Mouse (Mus musculus) hindbrain, embryonic 14.5 days (tissue): ENCODE measurements around the gene Zfp872. TPM values are rescaled to one million over a fixed set of nuclear protein-coding genes. Genes with fewer than 3 reads are reported as not detected.

Experiments
- ATAC-seq: fragments of 200-750 bp; cut with Nextera tagmentation; 2 replicates; pipeline ENCODE4 v1.8.0; 2017; ENCODE audit warnings: moderate number of reproducible peaks, mild to moderate bottlenecking, moderate TSS enrichment, moderate library complexity; ENCODE audit not compliant: low FRiP score
- DNase-seq: peaks from one replicate; pipeline ENCODE4 v3.0.0-alpha.2; 2015; ENCODE audit warnings: low spot score
- H3K27ac ChIP-seq: fragments of 300-500 bp; sonication (generic); 2 replicates; pipeline ENCODE4 v1.5.1; 2014; ENCODE audit warnings: mild to moderate bottlenecking, moderate library complexity
- H3K27me3 ChIP-seq: fragments of 300-500 bp; sonication (generic); 2 replicates; pipeline ENCODE4 v1.6.1; 2014; ENCODE audit warnings: mild to moderate bottlenecking, low read length, mixed read lengths; ENCODE audit not compliant: control insufficient read depth, insufficient read depth
- H3K36me3 ChIP-seq: fragments of 300-500 bp; sonication (generic); replicated peaks from 2 replicates; pipeline ENCODE4 v1.6.1; 2014; ENCODE audit not compliant: control insufficient read depth, insufficient read depth
- H3K4me1 ChIP-seq: fragments of 300-500 bp; sonication (generic); replicated peaks from 2 replicates; pipeline ENCODE4 v1.6.1; 2014; ENCODE audit warnings: antibody characterized with exemption, low read length, mixed read lengths; ENCODE audit not compliant: control insufficient read depth, insufficient read depth
- H3K4me2 ChIP-seq: fragments of 300-500 bp; sonication (generic); replicated peaks from 2 replicates; pipeline ENCODE4 v1.6.1; 2014; ENCODE audit warnings: mild to moderate bottlenecking, moderate library complexity
- H3K4me3 ChIP-seq: fragments of 300-500 bp; sonication (generic); replicated peaks from 2 replicates; pipeline ENCODE4 v1.5.1; 2014; ENCODE audit warnings: mild to moderate bottlenecking, low read length
- H3K9ac ChIP-seq: fragments of 300-500 bp; sonication (generic); 2 replicates; pipeline ENCODE4 v1.6.1; 2014
- H3K9me3 ChIP-seq: fragments of 300-500 bp; sonication (generic); 2 replicates; pipeline ENCODE4 v1.6.1; 2016; ENCODE audit warnings: low read length; ENCODE audit not compliant: control insufficient read depth
- WGBS: fragments of 180-500 bp; shearing (Covaris S2); extraction: QIAGEN DNeasy Blood & Tissue Kit; methylation state at CpG from one replicate; pipeline ENCODE4 v1.1.7; 2014; 5-methylcytosine and 5-hydroxymethylcytosine counted together
- polyA plus RNA-seq: library from polyadenylated mRNA; unstranded; fragments of >200 nt; fragmentation: Nextera tagmentation; extraction: Ambion mirVana; gene quantifications from 2 replicates; pipeline ENCODE4 v1.2.1, GENCODE M21; 2014

The Zfp872 gene
- polyA plus RNA-seq, 1 experiment from 2014 or later, result 0.43 TPM

- no peak overlapping the region for H3K4me3 ChIP-seq
- no peak overlapping the region for H3K4me2 ChIP-seq
- no peak overlapping the region for H3K9ac ChIP-seq
- ATAC-seq, result no peak
- H3K27ac ChIP-seq, result no peak overlapping the region
- no peaks in the 10 kb centered on the region for H3K9me3 ChIP-seq
- peaks cover 6% of the 10 kb centered on the region; the same call in 1 of the 2 replicates for H3K4me1 ChIP-seq
- H3K36me3 ChIP-seq, result no peaks in the 10 kb centered on the region
- no peak for DNase-seq
- no peaks in the 10 kb centered on the region for H3K27me3 ChIP-seq
- 95% methylated on average over 3 of the region's 3 CpGs for WGBS
Measured at GRCm38 (mm10) chr9:22153810-22154209, 34.1 kb upstream of the Zfp872 start.

GRCm38 (mm10) chr9:22155614-22156013, 32.3 kb upstream of the Zfp872 start:
- Histone ChIP-seq H3K4me3 (no peak overlapping the region), H3K27me3 (no peaks in the 10 kb centered on the region), H3K27ac (no peak overlapping the region), H3K9ac (no peak overlapping the region), H3K4me2 (peak overlapping the region; percentile 16; the same call in 1 of the 2 replicates), H3K9me3 (no peaks in the 10 kb centered on the region), H3K4me1 (peaks cover 6% of the 10 kb centered on the region; the same call in 1 of the 2 replicates), H3K36me3 (no peaks in the 10 kb centered on the region)
- ATAC-seq (no peak; the same call in 1 of the 2 replicates), DNase-seq (peak; percentile 80)
- 33% methylated on average over 10 of the region's 10 CpGs for WGBS

GRCm38 (mm10) chr9:22156497-22157245, 31.2 kb upstream of the Zfp872 start, which contains the start of gene Pigyl:
TSS of gene Pigyl (plus strand) at chr9:22156846.
- ATAC-seq (peak; percentile 98), DNase-seq (peak; percentile 98)
- H3K4me2 ChIP-seq, result peak within 1 kb of the TSS; percentile 53
- peaks cover 6% of the 10 kb centered on the region; the same call in 1 of the 2 replicates for H3K4me1 ChIP-seq
- under 1% methylated on average over 65 of the region's 65 CpGs for WGBS
- peak within 1 kb of the TSS; percentile 57 for H3K4me3 ChIP-seq
- no peaks in the 10 kb centered on the region for H3K9me3 ChIP-seq
- no peaks in the 10 kb centered on the region for H3K27me3 ChIP-seq
- peak within 1 kb of the TSS; percentile 89 for H3K27ac ChIP-seq
- peak within 1 kb of the TSS; percentile 70 for H3K9ac ChIP-seq
- H3K36me3 ChIP-seq, result no peaks in the 10 kb centered on the region

- WGBS, result 62% methylated on average over 34 of the region's 34 CpGs
- Histone ChIP-seq H3K27me3 (no peaks in the 10 kb centered on the region), H3K36me3 (no peaks in the 10 kb centered on the region), H3K4me2 (peak overlapping the region; percentile 53), H3K4me1 (peaks cover 6% of the 10 kb centered on the region; the same call in 1 of the 2 replicates), H3K9ac (peak overlapping the region; percentile 70), H3K4me3 (peak overlapping the region; percentile 57), H3K9me3 (no peaks in the 10 kb centered on the region), H3K27ac (0 out of 2 replicates have a peak overlapping the region, but pooled peaks have one; percentile 89)
- no peak for ATAC-seq
- no peak for DNase-seq
Measured at GRCm38 (mm10) chr9:22157516-22158265, 30.2 kb upstream of the Zfp872 start.

- no peak overlapping the region for H3K4me3 ChIP-seq
- no peak overlapping the region for H3K4me2 ChIP-seq
- ATAC-seq, result no peak
- H3K4me1 ChIP-seq, result peaks cover 6% of the 10 kb centered on the region; the same call in 1 of the 2 replicates
- H3K9me3 ChIP-seq, result no peaks in the 10 kb centered on the region
- H3K27me3 ChIP-seq, result no peaks in the 10 kb centered on the region
- H3K36me3 ChIP-seq, result no peaks in the 10 kb centered on the region
- H3K27ac ChIP-seq, result no peak overlapping the region
- WGBS, result 36% methylated on average over 6 of the region's 6 CpGs
- no peak for DNase-seq
- H3K9ac ChIP-seq, result no peak overlapping the region
Measured at GRCm38 (mm10) chr9:22161299-22161698, 26.6 kb upstream of the Zfp872 start.

GRCm38 (mm10) chr9:22162305-22162704, 25.6 kb upstream of the Zfp872 start:
- no peak for ATAC-seq
- H3K9me3 ChIP-seq, result no peaks in the 10 kb centered on the region
- H3K36me3 ChIP-seq, result no peaks in the 10 kb centered on the region
- no peak for DNase-seq
- H3K4me2 ChIP-seq, result no peak overlapping the region
- H3K27me3 ChIP-seq, result no peaks in the 10 kb centered on the region
- peaks cover 6% of the 10 kb centered on the region; the same call in 1 of the 2 replicates for H3K4me1 ChIP-seq
- H3K9ac ChIP-seq, result no peak overlapping the region
- H3K4me3 ChIP-seq, result no peak overlapping the region
- H3K27ac ChIP-seq, result no peak overlapping the region
- WGBS, result 86% methylated on average over 9 of the region's 9 CpGs

- no peak overlapping the region for H3K4me2 ChIP-seq
- H3K27ac ChIP-seq, result no peak overlapping the region
- no peak for ATAC-seq
- no peaks in the 10 kb centered on the region for H3K36me3 ChIP-seq
- no peaks in the 10 kb centered on the region for H3K27me3 ChIP-seq
- DNase-seq, result no peak
- 89% methylated on average over 7 of the region's 7 CpGs for WGBS
- no peak overlapping the region for H3K4me3 ChIP-seq
- H3K4me1 ChIP-seq, result peaks cover 2% of the 10 kb centered on the region; the same call in 1 of the 2 replicates
- no peak overlapping the region for H3K9ac ChIP-seq
- H3K9me3 ChIP-seq, result no peaks in the 10 kb centered on the region
Measured at GRCm38 (mm10) chr9:22162912-22163311, 25.0 kb upstream of the Zfp872 start.

GRCm38 (mm10) chr9:22164711-22165668, 22.9 kb upstream of the Zfp872 start:
- Histone ChIP-seq H3K9ac (peak overlapping the region; percentile 76), H3K27ac (peak overlapping the region; percentile 83), H3K4me3 (peak overlapping the region; percentile 63), H3K36me3 (no peaks in the 10 kb centered on the region), H3K4me2 (peak overlapping the region; percentile 91), H3K27me3 (no peaks in the 10 kb centered on the region), H3K9me3 (no peaks in the 10 kb centered on the region), H3K4me1 (no peaks in the 10 kb centered on the region)
- DNase-seq (peak; percentile 78), ATAC-seq (peak; percentile 87)
- WGBS, result 2% methylated on average over 48 of the region's 54 CpGs
